Mouse (Mus musculus) kidney, embryonic 15.5 days (tissue): ENCODE data around the gene Bdh1. TPM values are rescaled to one million over a fixed set of nuclear protein-coding genes. Genes with fewer than 3 reads are reported as not detected.

Experiments
- ATAC-seq: fragments of 200-750 bp; cut with Nextera tagmentation; replicated peaks from 2 replicates; pipeline ENCODE4 v1.8.0; 2017; ENCODE audit warnings: moderate TSS enrichment; ENCODE audit not compliant: low FRiP score
- H3K27ac ChIP-seq: fragments of 300-500 bp; sonication (generic); 2 replicates; pipeline ENCODE4 v1.5.1; 2015; ENCODE audit warnings: mild to moderate bottlenecking, inconsistent platforms
- H3K27me3 ChIP-seq: fragments of 300-500 bp; sonication (generic); 2 replicates; pipeline ENCODE4 v1.6.1; 2015; ENCODE audit warnings: inconsistent platforms
- H3K36me3 ChIP-seq: fragments of 300-500 bp; sonication (generic); 2 replicates; pipeline ENCODE4 v1.6.1; 2015; ENCODE audit warnings: inconsistent platforms
- H3K4me1 ChIP-seq: fragments of 300-500 bp; sonication (generic); 2 replicates; pipeline ENCODE4 v1.6.1; 2015; ENCODE audit warnings: inconsistent platforms
- H3K4me2 ChIP-seq: fragments of 300-500 bp; sonication (generic); 2 replicates; pipeline ENCODE4 v1.6.1; 2015; ENCODE audit warnings: moderate library complexity, mild to moderate bottlenecking, inconsistent platforms
- H3K4me3 ChIP-seq: fragments of 300-500 bp; sonication (generic); replicated peaks from 2 replicates; pipeline ENCODE4 v1.5.1; 2015; ENCODE audit warnings: mild to moderate bottlenecking, inconsistent platforms
- H3K9ac ChIP-seq: fragments of 300-500 bp; sonication (generic); 2 replicates; pipeline ENCODE4 v1.6.1; 2015; ENCODE audit warnings: mild to moderate bottlenecking, inconsistent platforms
- H3K9me3 ChIP-seq: fragments of 300-500 bp; sonication (generic); replicated peaks from 2 replicates; pipeline ENCODE4 v1.6.1; 2016; ENCODE audit warnings: inconsistent platforms
- WGBS: fragments of 180-500 bp; shearing (Covaris S2); methylation state at CpG from one replicate; pipeline ENCODE4 v1.1.7; 2015; ENCODE audit warnings: mixed read lengths; 5-methylcytosine and 5-hydroxymethylcytosine counted together
- polyA plus RNA-seq: library from polyadenylated mRNA; unstranded; fragments of >200 nt; fragmentation: Nextera tagmentation; extraction: Ambion mirVana; gene quantifications from 2 replicates; pipeline ENCODE4 v1.2.1, GENCODE M21; 2015

Gene Bdh1
- polyA plus RNA-seq, 1 experiment from 2014 or later: 23.6 TPM

DNA sequence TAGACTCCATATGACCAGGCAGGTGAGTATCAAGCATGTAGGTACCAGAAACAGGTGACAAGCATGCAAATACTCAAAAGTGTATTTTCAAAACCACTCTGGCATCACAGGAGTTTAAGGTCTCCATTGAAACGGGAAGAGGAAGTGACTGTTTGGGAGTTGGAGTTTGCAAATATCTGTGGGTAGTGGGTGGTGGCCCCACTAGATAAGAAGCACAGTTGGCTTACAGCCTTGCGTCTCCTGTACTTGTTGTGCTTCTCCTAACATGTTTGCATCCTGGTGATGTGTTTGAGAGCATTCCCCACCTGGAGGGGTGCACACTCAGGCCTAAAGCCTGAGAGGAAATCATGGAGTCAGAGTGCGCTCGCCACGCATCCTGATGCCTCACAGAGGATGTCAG, 49.9 kb downstream of the Bdh1 start:
- 80% methylated on average over 5 of the region's 5 CpGs for WGBS
- H3K4me2 ChIP-seq: no peak overlapping the region
- H3K27me3 ChIP-seq: no peaks in the 10 kb centered on the region
- H3K27ac ChIP-seq: 0 out of 2 replicates have a peak overlapping the region, but pooled peaks have one; percentile 13
- peaks cover 7% of the 10 kb centered on the region; the same call in 1 of the 2 replicates for H3K4me1 ChIP-seq
- no peaks in the 10 kb centered on the region for H3K36me3 ChIP-seq
- no peak overlapping the region for H3K9ac ChIP-seq
- H3K4me3 ChIP-seq: no peak overlapping the region
- H3K9me3 ChIP-seq: no peaks in the 10 kb centered on the region
- no peak for ATAC-seq

DNA sequence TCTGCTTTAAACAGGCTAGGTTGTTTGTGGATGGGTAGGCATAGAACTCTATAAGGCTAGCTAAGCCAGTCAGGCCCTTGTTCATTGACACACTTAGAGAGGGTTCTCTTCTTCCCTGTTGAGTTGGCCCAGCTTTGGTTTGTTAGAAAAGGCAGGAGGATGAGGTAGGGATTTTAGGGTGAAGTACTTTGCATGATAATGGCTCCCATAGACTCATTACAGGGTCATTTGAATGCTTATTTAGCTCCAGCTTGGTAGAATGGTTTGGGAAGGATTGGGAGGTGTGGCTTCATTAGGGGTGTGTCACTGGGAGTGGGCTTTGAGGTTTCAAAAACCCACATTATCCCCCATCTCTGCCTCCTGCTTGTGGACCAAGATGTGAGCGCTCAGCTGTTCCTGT, 51.1 kb downstream of the Bdh1 start:
- peaks cover 13% of the 10 kb centered on the region; the same call in 1 of the 2 replicates for H3K4me1 ChIP-seq
- H3K4me2 ChIP-seq: no peak overlapping the region
- H3K9me3 ChIP-seq: no peaks in the 10 kb centered on the region
- H3K27ac ChIP-seq: no peak overlapping the region
- no peak overlapping the region for H3K9ac ChIP-seq
- no peak for ATAC-seq
- no peaks in the 10 kb centered on the region for H3K27me3 ChIP-seq
- H3K36me3 ChIP-seq: no peaks in the 10 kb centered on the region
- no peak overlapping the region for H3K4me3 ChIP-seq
- 92% methylated on average over 1 of the region's 1 CpGs for WGBS

DNA sequence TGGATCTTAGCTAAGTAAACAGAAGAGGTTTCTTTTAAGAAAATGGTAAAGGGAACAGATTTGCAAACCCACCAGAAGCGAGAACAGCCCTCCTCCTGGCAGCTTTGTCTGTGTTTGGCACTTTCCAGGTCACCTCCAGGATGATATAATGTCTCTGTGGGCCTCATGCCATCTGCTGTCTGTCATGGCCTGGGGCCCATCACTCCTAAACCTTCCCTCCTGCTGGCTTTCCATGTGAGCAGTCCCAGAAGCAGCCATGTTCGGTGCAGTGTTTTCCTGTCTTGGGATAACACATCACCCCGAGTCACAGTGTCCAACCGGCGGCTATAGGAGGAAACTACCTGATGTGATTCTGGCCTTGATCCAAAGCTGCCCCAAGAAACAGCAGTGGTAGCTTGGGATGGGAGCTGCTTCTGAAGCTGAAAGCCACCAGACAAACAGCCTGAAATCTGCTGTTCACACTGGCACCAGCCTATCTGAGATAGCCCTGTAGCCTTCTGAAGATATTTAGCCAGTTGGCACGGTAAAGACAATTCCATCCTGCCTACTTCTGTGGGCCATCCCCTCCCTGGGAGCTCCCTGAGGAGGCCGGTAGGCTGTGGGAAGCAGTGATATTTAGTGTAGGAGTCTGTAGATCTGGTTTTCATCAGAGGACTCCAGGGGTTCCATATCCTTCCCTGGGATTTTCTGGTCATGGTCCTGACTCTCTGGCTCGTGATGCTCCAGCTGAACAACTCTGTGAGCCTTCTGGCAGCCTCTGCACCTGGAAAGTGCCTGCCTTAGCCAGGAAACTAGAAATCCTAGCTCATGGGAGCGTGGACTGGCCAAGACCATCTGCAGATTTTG, 53.3 kb downstream of the Bdh1 start:
- H3K27me3 ChIP-seq: no peaks in the 10 kb centered on the region
- ATAC-seq: no peak
- no peak overlapping the region for H3K4me3 ChIP-seq
- H3K27ac ChIP-seq: no peak overlapping the region
- no peak overlapping the region for H3K9ac ChIP-seq
- H3K4me2 ChIP-seq: no peak overlapping the region
- peaks cover 13% of the 10 kb centered on the region; the same call in 1 of the 2 replicates for H3K4me1 ChIP-seq
- no peaks in the 10 kb centered on the region for H3K36me3 ChIP-seq
- no peaks in the 10 kb centered on the region for H3K9me3 ChIP-seq
- WGBS: 53% methylated on average over 9 of the region's 9 CpGs

DNA sequence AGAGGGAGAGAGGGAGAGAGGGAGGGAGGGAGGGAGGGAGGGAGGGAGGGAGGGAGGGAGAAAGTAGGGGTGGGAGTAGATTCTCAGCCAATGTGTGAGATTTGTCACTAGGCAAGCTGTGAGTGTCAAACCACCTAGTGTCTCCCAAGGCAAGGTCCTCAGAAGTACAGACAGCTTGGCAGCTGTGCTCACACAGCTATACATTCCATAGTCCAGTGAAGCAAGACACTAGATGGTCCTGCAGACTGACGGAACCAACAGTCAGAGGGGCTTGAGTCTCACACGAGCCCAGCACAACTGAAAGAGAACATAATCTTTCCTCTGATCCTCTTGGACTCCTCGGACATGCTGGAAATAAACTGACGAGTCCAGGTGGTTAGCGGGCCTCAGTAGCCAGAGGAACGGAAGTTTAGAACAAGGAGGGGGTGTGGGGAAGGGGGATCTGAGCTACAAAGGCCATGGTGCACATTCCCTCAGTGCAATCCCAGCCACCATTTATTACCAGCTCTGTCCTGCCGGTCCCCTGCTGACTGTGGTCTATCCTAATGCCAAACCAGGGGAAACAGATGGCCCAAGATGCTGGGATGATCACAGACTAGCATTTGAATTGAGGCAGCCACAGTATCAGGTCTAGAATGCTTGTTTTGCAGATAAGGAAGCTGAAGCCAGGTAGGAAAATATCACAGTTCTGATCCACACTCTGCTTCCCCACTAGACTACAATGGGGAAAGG, 55.0 kb downstream of the Bdh1 start:
- ATAC-seq: no peak
- H3K4me1 ChIP-seq: peaks cover 13% of the 10 kb centered on the region; the same call in 1 of the 2 replicates

DNA sequence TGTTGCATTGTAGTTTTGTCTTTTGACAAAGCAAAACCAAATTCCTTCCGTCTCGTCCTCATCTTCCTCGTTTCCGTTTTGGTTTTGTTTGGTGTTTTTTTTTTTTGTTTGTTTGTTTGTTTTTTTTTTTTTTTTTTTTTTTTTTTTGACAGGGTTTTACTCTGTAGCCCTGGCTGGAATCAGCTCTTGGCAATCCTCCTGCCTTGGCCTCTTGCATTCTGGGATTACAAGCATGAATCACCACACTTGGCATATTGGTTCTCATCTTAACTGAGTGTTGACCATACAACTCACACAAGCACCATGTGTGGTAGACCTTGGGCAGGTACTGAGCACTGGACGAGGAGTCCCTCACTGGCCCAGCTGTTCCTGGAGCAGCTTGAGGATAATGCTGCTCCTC, 63.3 kb downstream of the Bdh1 start:
- whole genome bisulfite sequencing: 93% methylated on average over 5 of the region's 5 CpGs
- no peak overlapping the region for H3K9ac ChIP-seq
- H3K4me1 ChIP-seq: no peaks in the 10 kb centered on the region
- no peaks in the 10 kb centered on the region for H3K9me3 ChIP-seq
- ATAC-seq: no peak
- no peak overlapping the region for H3K27ac ChIP-seq
- H3K4me3 ChIP-seq: no peak overlapping the region
- H3K4me2 ChIP-seq: no peak overlapping the region
- H3K36me3 ChIP-seq: no peaks in the 10 kb centered on the region
- no peaks in the 10 kb centered on the region for H3K27me3 ChIP-seq

More for the DNA sequence above, 55.0 kb downstream of the Bdh1 start:
- Histone ChIP-seq H3K9me3 (no peaks in the 10 kb centered on the region), H3K4me3 (no peak overlapping the region), H3K27me3 (no peaks in the 10 kb centered on the region), H3K36me3 (no peaks in the 10 kb centered on the region), H3K27ac (no peak overlapping the region), H3K4me2 (no peak overlapping the region), H3K9ac (no peak overlapping the region)
- 18% methylated on average over 7 of the region's 7 CpGs for WGBS

DNA sequence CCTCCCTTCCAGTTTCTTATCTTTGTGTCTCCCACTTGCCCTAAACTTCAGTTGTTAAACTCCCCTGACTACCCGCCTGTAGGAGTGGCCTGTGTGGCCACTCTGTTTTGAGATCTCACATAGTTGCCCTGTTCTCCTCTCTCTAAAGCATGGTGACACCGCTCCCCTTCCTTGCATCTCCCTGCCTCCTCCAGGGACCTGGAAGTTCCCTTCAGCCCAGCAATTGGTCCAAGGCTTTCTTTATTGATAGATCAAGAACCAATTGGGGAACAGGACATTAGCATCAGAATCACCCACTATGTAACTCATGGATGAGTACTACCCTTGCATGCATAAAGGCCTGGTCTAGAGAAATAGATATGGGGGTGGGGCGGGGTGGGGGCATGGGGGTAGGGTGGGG, 65.2 kb downstream of the Bdh1 start:
- Histone ChIP-seq H3K4me2 (no peak overlapping the region), H3K4me1 (no peaks in the 10 kb centered on the region), H3K9ac (no peak overlapping the region), H3K9me3 (no peaks in the 10 kb centered on the region), H3K4me3 (no peak overlapping the region), H3K27ac (no peak overlapping the region), H3K36me3 (no peaks in the 10 kb centered on the region), H3K27me3 (no peaks in the 10 kb centered on the region)
- ATAC-seq: no peak
- WGBS: 78% methylated on average over 3 of the region's 3 CpGs

DNA sequence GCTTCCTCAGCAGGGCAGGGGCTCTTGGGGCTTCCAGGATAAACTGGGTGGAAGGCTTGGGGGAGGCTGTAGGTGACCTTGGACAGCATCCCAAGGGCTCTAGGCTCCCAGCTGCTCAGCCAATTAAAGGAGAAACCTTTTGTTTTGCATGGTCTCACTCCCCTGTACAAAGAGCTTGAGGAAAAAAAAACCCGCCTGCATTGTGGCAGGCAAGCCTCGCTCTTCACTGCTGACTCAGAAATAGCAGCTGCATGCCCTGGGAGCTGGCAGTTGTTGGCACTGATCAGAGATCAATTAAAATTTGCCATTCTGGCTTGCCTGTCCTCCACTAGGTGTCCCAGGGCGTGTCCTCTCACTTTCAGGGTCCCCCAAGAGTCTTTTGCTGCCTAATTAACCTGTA, 67.0 kb downstream of the Bdh1 start:
- H3K4me2 ChIP-seq: no peak overlapping the region
- H3K9ac ChIP-seq: no peak overlapping the region
- no peak overlapping the region for H3K27ac ChIP-seq
- no peak overlapping the region for H3K4me3 ChIP-seq
- H3K27me3 ChIP-seq: no peaks in the 10 kb centered on the region
- no peak for ATAC-seq
- H3K36me3 ChIP-seq: no peaks in the 10 kb centered on the region
- no peaks in the 10 kb centered on the region for H3K9me3 ChIP-seq
- WGBS: 37% methylated on average over 3 of the region's 3 CpGs
- peaks cover 16% of the 10 kb centered on the region for H3K4me1 ChIP-seq

DNA sequence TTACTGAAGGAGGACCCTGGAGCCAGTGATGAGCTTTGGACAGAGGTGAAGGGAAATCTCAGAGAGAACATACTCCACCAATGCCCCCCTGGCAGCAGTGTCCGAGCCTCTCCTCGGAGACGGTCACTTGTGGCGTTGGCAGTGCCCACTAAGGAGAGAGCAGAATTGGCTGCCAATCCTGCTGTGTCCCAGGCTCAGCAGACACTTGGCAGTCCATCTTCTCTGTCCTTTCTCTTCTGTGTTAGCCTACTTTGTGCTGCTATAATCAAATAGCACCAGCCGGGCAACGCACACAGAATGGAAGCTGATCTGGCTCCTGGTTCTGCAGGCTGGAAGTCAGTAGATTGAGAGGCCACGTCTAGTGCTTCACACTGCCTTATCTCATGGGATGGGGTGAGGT, 68.9 kb downstream of the Bdh1 start:
- Histone ChIP-seq H3K4me2 (no peak overlapping the region), H3K9me3 (no peaks in the 10 kb centered on the region), H3K9ac (no peak overlapping the region), H3K27me3 (no peaks in the 10 kb centered on the region), H3K27ac (no peak overlapping the region), H3K4me3 (no peak overlapping the region), H3K36me3 (no peaks in the 10 kb centered on the region), H3K4me1 (peaks cover 16% of the 10 kb centered on the region)
- no peak for ATAC-seq
- WGBS: 94% methylated on average over 7 of the region's 7 CpGs

DNA sequence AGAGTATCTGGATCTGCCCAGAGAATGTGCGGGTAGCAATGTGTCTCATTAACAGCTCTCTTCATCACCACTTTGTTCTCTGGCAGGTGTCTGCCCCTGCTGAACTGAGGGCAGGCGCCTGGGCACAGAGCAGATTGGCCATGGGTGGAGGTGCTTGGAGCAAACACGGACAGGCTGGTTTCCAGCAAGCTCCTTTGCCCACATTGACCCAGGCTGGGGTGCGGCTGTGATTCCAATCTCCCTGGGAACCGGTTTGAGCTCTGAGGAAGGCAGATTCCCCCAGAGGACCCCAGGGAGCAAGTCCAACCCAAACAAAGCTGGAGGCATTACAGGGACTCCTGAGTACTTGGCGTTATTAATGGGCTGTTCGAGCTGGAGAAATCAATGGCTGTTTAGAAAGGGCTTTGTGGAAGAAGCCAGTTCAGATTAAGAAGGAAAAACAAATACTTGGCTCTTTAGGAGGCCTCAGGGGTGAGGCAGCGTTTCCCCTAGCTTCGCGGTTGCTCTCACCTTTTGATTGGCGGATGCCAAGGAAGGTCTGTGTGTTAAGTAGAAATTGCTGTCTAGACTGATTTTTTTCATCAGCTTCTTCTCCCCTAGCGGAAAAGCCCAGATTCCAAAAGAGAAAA, 71.0 kb downstream of the Bdh1 start:
- Histone ChIP-seq H3K36me3 (no peaks in the 10 kb centered on the region), H3K9ac (no peak overlapping the region), H3K9me3 (no peaks in the 10 kb centered on the region), H3K27ac (peak overlapping the region; percentile 15; the same call in 1 of the 2 replicates), H3K4me3 (no peak overlapping the region), H3K4me2 (no peak overlapping the region), H3K27me3 (no peaks in the 10 kb centered on the region), H3K4me1 (peaks cover 22% of the 10 kb centered on the region)
- no peak for ATAC-seq
- WGBS: 45% methylated on average over 12 of the region's 12 CpGs

DNA sequence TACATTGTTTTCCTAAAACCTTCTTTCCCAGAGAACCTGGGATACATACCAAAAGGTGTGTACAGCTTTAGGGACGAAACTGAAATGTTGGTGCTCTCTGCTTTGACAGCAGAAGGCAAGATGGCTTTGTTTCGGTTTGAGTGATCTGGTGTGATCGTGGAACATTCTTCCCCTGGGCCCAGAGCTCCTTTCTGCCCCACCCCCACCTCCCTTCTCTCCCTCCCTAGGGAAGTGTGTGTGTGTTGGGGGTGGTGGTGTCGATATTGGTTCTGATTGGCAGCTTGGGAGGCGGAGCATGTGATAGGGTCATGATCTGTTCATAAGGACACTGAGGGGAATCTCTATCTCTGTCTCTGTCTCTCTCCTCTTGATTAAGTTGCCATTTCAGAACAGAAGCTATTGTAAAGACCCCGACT, 71.5 kb downstream of the Bdh1 start:
- H3K4me1 ChIP-seq: peaks cover 25% of the 10 kb centered on the region
- ATAC-seq: no peak
- no peak overlapping the region for H3K4me2 ChIP-seq
- no peak overlapping the region for H3K4me3 ChIP-seq
- H3K9ac ChIP-seq: no peak overlapping the region
- no peaks in the 10 kb centered on the region for H3K27me3 ChIP-seq
- no peak overlapping the region for H3K27ac ChIP-seq
- H3K9me3 ChIP-seq: no peaks in the 10 kb centered on the region
- 63% methylated on average over 6 of the region's 6 CpGs for WGBS
- no peaks in the 10 kb centered on the region for H3K36me3 ChIP-seq

DNA sequence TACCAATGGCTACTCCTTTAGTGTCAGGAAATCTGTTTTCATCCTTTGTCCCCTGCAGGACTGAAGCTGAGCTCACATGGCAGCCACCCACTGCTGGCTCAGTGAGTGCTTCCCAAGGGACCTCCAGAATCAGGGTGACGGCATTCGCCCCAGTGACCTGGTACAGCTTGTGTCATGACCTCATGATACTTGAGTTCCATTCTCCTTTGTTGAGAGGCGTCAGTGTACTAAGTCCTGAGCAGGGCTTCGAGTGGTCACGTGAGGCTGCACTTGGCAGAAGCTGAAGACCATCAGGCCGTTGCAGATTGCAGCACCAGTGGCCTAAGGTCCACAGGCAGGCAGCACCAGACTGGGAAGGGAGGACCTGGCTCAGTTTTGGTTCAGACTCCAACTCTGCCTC, 71.9 kb downstream of the Bdh1 start:
- H3K27ac ChIP-seq: no peak overlapping the region
- no peaks in the 10 kb centered on the region for H3K27me3 ChIP-seq
- H3K36me3 ChIP-seq: no peaks in the 10 kb centered on the region
- peaks cover 25% of the 10 kb centered on the region for H3K4me1 ChIP-seq
- H3K9me3 ChIP-seq: no peaks in the 10 kb centered on the region
- no peak overlapping the region for H3K4me2 ChIP-seq
- H3K4me3 ChIP-seq: no peak overlapping the region
- ATAC-seq: no peak
- 67% methylated on average over 6 of the region's 6 CpGs for WGBS
- H3K9ac ChIP-seq: no peak overlapping the region

DNA sequence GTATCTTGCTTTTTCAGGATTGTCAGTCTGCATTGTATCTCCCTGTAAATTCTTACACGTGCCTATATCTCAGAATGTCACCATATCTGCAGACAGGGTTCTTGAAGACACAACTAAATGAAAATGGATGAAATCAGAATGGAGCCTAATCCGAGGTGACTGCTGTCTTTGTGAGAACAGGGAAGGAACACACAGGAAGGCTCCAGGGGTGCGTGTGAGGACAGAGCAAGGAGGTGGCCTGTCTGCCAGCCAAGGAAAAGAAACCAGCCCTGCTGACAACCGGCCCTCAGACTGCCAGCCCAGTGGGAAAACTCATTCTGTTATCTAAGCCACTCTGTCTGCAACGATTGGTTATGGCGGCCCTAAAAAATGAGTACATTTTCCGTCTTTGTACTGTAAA, 73.3 kb downstream of the Bdh1 start:
- no peaks in the 10 kb centered on the region for H3K36me3 ChIP-seq
- H3K9ac ChIP-seq: no peak overlapping the region
- H3K9me3 ChIP-seq: no peaks in the 10 kb centered on the region
- no peak overlapping the region for H3K4me3 ChIP-seq
- WGBS: 74% methylated on average over 7 of the region's 7 CpGs
- H3K4me1 ChIP-seq: peaks cover 30% of the 10 kb centered on the region
- no peak for ATAC-seq
- H3K27ac ChIP-seq: no peak overlapping the region
- no peaks in the 10 kb centered on the region for H3K27me3 ChIP-seq
- H3K4me2 ChIP-seq: no peak overlapping the region
